Mouse (Mus musculus) ovary, postnatal 14 days (tissue): ENCODE data around the gene Esrra.
A peak's percentile ranks its signal among the peaks of the same experiment; 100 is the strongest.
"Not testable (repeated sequence)": the region's sequence is repeated elsewhere in the genome, so short reads cannot be mapped to it uniquely, and the experiment has no call there.

Experiments used
- DNase-seq: peaks from one replicate; pipeline ENCODE4 v3.0.0; 2022; ENCODE audit warnings: low spot score

Esrra gene

DNA sequence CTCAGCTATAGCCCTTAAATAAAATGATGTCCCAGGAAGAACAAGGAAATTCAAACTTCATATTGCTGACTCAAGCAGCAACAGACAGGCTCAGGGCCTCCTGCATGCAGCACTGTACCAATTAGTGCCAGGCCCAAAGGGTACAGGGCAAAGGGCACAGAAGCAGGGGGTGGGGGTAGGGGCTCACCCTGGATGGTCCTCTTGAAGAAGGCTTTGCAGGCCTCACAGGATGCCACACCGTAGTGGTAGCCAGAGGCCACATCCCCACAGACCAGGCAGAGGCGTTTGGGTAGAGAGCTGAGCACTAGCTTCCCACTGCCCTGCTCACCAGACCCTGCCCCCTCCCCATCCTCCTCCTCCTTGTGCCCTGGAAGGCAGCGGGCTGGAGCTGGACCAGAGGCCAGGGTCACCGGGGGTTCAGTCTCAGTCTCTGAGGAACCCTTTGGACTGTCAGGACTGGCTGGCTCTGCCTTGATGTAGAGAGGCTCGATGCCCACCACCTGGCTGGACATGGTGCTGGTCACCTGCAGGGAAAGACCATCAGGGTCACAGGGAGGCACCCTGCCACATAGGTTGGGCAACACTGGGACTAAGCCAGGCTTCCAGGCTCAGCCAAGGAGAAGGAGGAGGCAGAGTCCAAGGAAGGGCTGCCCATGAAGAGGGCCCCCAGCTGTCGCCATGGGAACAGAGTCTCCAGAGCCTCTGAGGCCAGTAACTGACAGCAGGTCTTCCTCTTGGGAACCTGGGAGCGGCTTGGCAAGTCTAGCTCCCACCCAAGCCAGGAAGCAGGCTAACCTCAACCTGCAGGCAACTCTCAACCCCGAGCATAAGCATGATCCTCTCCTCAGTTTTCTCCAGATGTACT lies 1.5 kb downstream of the Esrra start:
- DNase-seq = no peak

DNA sequence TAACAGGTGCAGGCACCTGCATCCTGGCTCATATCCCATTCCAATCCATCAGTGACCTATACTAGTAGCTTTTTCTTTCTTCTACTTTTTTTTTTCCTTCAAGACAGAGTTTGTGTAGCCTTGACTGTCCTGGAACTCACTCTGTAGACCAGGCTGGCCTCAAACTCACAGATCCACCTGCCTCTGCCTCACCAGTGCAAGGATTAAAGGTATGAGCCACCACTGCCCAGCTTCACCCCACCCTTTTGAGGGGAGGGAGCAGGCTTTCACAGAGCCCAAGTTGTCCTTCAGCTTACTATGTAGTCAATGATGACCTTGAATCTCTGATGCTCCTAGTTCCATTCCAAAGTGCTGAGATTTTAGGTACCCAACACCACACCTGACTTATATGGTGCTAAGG lies 2.2 kb downstream of the Esrra start:
- no peak for DNase-seq

DNA sequence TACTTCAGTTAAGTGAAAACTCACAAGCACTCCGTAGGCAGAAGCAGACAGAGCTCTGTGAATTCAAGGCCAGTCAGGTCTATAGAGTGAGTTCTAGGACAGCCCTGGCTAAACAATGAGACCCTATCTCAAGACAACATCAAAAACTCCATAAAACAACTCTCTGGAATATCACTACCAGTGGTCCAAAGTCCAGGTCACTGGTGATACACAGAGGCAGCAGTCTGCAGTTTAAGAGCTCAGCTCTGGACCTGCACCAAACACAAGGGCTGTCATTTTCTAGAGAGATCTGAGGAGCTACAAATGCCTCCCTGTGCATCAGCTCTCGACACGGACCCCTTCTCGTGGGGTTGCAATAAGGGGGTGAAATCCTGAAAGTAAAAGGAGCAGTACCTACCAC lies 3.3 kb downstream of the Esrra start:
- no peak for DNase-seq

DNA sequence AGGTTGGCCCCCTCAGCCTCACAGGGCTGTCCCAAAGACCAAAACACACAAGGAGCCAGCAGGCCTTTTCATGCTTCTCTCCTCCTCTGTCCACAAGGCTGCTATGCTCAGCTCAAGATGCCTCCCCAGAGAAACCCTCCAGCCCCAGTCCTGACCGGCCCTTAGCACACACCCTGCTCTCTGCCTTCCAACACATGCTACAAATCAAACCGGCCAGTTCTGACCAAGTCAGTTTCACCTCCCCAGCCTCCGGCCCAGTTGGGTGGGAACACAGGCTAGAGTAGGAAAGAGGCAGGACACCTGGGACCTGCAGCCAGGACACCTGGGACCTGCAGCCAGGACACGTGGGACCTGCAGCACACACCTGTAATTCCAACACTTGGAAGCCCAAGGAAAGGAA lies 5.1 kb downstream of the Esrra start:
- no peak for DNase-seq

DNA sequence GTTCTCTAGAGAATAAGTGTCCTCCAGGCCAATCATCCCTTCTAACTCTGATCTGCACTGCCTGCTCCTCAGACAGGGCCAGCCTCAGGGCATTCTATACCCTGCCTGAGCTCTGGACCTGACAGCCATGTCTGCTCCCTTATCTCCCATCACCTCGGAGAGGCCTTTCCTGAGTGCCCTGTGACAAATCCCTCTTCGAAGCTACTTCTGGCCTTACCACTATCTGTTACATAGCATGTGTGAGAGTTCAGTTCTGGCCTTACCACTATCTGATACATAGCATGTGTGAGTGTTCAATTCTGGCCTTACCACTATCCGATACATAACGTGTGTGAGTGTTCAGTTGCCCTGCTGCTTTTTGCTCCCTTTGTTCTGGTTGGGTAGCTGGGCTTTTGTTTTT lies 6.3 kb downstream of the Esrra start:
- DNase-seq = no peak

DNA sequence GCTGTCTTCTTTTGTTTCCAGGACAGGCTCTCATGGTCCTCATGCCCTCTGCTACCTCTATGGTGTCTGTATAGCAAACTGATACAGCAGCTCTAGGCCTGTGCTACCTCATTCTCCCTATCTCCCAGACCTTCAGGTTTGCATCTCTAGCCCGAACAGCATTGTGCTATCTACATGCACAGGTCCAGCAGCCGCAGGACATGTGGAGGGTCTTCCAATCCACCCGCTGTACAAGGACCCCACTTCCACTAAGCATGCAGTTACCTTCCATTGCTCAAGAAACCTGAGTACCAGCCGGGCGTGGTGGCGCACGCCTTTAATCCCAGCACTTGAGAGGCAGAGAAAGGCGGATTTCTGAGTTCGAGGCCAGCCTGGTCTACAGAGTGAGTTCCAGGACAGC lies 7.1 kb downstream of the Esrra start:
- DNase-seq = no peak

DNA sequence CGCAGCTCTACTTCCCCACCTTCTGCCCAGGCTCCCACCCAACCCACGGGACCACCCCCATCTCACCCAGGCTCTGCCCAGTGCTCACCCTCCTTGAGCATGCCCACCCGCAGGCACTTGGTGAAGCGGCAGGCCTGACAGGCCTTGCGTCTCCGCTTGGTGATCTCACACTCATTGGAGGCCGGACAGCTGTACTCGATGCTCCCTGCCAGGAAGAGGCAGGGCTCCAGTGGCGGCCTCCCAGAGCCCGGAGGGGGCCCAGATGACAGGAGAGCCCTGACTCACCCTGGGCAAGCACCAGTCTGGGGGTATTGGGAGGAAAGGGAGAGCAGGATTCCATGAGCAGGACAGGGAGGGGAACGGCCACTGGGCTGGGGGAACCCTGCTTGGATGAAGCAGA lies 7.6 kb downstream of the Esrra start:
- DNase-seq = no peak

DNA sequence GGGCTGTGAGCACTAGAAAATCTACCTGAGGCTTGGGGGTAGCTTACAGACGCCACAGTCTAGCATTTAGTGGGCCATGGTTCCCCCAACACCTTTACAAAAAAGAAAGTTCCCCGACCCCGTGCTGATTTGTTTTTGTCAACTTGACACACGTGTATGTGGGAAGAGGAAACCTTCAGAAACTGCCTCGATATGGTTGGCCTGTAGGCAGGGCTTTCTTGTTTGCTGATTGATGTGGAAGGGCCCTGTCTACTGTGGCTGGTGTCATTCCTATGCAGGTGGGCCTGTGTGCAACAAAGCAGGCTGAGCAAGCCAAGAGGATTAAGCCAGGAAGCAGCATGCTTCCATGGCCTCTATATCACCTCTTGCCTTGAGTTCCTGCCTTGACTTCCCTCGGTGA lies 8.6 kb downstream of the Esrra start:
- no peak for DNase-seq

DNA sequence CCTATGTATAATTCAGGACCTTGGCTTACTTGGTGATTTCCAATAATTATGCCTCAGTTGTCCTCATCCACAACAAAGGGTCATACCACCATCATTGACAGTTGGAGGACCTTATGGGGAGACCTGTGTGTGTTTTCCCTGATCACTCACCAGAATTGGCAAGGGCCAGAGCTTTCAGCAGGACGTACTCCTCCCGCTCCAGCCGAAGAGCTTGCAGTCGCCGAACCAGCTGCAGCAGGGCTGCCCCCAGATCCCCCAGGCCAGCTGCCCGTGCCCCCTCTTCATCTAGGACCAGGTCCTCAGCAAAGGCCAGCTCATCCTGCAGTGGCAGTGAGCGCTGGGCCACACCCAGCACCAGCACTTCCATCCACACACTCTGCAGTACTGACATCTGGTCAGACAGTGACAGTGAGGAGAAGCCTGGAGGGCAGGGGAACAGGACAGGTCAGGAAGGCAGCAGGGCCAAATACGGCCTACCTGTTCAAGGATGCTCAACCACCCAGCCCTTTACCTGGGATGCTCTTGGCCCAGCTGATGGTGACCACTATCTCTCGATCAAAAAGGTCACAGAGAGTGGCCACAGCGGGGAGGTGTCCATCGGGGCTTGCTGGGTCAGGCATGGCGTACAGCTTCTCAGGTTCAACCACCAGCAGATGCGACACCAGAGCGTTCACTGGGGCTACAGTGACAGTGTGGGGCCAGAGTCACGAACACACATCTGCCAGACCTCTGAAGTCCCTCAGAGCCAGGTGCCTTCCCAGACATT lies 9.2 kb downstream of the Esrra start:
- no peak for DNase-seq

DNA sequence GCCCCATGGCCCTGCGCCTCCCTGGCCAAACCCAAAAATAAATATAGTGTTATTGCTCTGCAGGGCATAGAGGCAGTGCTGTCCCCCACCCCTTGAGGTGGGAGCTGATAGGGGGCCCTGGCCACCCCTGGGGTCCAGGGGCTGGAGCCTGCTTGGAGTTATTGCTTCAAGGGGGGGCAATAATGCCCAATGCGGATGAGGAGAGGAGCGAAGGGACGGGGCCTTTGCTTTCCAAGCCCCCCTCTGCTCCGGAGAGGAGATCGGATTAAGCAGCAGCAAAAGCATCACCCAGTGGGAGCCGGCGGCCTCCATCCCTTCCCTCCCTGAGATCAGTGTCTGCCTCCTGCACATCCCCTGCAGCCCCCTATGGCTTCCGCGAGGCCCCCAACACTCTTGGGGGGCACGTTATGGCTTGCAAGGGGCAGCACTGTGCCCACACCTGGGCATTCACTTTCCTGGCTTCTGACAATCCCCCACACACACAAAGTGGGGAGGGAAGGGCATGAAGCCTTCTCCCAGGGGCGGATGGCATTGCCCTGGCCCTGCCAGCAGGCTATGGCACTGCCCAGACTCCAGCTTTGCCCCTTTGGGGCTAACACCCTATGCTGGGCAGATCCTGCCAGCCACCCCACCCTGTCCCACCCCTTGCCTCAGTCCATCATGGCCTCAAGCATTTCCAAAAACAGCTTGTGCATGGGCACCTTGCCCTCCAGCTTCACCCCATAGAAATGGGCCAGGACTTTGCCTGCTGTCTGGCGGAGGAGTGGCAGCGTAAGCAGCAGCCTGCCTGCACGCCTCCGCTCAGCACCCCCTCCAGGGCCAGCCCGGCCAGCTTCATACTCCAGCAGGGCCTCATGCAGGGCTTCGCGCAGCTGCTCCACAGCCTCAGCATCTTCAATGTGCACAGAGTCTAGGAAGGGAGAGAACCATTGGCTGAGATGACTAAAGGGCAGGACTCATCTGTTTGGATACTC lies 10.2 kb downstream of the Esrra start:
- no peak for DNase-seq

DNA sequence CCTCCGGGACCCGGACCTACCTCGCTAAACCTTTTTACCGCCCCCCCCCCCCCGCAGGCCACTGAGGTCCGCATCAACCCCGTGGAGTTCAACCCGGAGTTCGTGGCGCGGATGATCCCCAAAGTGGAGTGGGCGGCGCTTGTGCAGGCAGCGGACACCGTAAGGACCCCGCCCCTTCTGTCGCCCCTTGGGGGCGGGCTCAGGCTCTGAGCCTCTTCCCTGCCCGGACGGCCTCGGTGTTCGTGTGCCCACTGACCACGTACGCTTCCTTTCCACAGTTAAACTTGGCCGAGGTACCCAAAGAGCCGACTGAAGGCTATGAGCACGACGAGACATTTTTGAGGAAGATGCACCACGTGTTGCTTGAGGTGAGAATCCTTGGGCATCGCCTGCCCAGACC lies 11.3 kb downstream of the Esrra start:
- DNase-seq = not testable (repeated sequence)

DNA sequence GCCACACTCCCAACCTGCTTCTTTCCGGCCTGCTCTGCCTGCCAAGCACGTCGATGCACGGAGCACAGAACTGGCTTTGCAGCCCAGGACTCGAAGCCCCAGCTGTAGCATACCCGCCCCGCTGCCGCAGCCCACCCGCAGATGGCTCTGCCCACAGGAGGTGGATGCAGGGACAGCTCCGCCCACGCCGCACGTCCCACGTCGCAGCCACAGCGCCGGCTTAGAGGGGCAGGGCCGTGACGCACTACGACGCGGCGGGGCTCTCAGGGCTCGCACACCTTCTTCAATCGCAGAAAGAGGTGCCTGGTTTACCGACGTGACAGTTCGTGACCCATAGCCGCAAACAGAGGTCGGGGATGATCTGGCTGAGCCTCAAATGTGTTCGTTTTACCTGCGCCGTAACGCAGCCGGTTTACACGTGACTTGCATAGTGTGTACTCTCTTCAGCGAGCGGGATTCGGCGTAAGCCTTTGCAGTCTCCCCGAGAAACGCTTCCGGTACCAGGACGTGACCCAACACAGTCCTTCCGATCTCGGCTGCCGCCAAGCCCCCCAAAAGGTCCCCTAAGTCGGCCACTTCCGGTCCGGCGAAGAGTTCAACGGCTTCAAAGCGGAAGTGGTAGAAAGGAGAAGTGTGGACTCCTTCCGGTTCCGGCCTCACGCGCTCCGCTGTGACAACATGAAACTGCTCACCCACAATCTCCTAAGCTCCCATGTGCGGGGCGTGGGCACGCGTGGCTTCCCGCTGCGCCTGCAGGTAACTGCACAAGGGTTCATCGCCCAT lies 11.9 kb downstream of the Esrra start, which contains the start of the genes Trmt112 and Prdx5:
Trmt112 (plus strand) TSS at position 192 of the 783 bp plus-strand sequence.
Prdx5 (minus strand) TSS at position 600 of the 783 bp plus-strand sequence.
- DNase-seq = peak; percentile 79

DNA sequence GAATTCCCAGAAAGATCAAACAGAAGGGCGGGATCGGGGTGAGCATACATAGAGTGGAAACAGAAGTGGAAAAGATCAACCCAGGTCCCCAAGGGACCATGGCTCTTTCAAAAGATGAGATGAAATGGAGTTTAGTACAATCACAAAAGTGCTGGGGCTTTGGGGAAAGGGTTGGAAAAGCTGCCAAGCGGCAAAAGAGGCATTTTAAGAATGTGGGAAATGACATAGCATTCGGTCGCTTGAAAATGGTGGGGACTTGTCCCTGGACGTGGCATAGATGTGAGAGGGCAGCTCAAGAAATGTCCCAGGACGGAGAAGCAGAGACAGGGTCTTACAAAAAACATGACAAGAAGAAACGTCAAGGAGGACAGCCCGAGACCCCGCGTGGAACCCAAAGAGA lies 12.6 kb downstream of the Esrra start:
- no peak for DNase-seq

DNA sequence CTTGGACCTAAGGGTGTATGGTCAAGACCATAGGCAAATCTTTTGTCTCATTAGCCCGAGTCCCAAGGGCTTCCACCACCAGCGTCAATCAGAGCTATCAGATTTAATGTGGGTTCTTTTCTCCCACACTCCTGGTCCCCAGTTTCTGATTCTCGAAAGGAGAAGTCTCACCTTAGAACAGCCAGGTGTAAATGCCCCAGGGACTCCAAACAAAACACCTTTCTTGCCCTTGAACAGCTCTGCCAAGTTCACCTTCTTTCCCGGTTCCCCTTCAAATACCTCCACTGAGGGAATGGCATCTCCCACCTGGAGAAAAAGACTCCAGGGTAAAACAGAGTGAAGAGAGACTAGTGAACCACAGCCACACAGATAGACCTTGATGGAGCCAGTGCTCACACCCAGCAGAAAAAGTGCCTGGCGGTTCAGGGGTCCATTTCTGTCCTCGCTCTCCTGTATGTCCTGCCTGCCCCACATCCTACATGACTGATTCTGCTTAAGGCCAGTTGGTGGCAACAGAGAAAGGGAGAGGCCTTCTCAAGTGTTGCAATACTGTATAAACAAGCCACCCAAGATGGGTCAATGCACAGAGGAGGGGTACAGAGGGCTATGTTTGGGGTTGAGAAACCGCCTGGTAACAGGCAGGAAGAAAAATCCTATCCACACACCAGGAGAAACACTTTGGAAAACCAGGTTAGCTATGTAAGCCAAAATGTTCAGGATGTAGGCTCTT lies 13.6 kb downstream of the Esrra start:
- DNase-seq = no peak

DNA sequence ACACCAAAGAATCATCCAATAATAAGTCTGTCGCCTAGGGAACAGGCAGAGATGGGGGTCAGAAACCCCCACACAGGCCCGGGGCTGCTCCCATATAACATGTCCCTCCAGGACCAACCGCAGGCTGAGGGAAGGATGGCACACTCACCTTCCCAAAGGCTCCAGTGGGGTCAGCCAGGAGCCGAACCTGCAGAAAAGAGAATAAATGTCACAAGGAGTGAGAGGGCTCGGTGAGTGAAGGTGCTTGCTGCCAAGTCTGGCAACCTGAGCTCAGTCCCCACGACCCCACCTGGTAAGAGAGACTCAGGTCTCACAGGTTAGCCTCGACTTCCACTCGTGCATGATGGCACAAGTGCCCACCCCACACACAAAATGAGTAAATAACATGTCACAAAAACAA lies 14.5 kb downstream of the Esrra start:
- no peak for DNase-seq

DNA sequence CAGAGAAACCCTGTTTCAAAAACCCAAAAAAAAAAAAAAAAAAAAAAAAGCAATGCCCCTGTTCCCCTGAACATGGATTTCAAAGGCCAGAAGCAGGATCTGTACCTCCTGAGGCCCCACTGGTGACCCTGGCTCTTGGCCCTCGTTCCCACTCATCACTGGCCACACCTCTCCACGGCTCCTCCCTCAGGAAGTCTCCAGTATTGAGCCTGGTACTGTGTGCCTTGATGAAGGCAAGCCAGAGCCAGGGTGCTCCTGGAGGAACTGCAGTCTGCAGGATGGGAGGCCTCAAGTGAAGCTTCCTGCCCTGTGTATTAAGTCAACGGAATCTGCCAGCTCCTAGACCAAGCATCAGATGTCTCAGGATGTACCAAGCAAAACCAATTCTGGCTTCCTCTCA lies 15.4 kb downstream of the Esrra start:
- DNase-seq = no peak

DNA sequence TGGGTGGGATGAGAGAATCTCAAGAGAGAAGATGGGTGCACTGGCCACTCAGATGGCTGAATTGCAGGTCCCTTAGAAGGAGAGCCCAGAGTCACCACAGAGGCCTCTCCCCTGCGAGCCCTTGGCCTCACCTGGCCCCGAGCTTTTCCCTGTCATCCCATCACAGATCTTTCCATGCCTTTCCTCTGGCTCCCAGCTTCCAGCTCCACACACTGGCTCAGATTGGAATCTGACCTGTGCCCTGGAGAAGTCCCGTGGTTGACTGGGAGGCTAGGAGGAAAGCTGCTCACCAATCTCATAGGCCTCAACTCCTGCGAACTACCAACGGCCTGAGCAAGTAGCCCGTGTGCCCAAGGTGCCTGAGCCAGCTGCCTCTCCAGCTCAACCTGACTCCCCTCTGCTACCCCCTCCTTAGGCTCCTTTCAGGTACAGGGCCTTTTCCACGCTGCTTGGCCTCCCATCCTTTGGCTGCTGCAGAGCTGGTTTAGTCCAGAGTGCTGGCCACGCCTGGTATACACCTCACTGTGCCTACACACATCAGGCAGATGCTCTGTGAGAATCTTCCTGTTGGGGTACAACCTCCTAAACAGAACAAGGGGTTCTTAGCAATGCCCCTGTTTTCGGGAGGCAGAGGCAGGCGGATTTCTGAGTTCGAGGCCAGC lies 16.0 kb downstream of the Esrra start:
- no peak for DNase-seq

DNA sequence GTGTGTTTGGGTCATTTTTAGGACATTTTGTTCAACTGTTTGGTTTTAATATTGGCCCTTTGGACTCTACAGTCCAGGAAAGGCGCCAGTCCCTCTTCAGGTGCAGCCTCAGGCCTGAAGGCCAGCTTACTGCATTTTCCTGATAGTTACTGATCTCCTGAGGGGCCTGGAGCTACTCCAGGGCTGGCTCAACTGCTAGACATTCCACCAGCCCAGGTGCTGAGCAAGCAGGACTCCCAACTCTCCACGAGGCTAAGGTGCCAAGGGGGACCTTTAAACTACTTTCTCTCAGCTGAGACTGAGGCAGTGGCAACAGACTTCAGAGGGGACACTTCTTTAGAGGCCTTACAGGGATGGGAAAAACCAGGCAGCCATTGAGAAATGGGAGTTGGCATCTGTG lies 16.8 kb downstream of the Esrra start:
- no peak for DNase-seq

DNA sequence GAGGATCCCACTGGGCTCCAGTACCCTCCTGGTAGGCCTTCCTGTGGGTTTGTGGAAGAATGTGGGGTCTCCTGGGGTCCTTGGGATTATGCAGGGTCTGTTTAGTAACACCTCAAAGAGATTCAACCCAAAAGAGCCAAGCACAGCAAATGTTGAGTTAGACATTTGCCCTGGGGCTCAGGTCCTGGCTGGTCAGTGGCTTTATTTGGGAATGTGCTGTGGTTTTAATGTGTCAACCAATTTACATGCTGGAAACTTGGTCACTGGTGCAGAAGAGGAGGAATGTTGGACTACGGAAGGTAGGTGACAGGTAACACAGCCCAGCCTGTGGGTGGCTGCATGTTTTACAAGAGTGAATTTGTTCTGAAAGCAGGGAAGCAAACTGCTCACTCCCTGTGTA lies 18.6 kb downstream of the Esrra start:
- DNase-seq = no peak

DNA sequence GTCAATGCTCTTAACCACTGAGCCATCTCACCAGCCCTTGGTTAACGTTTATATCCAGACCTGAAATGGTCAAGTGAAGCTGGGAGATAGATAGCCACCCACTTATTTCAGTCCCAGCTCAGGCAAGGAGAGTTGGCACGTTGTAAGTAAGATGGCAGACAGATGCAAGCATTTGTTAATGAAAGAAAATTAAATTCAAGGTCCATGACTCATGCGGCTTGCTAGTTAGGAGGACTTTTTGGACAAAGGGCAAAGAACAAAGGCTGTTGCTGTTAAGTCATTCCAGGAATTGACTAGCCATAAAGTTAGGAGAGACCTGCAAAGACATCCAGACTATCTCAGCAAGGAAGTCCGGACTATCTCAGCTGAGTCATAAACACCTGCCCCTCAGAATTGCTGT lies 22.0 kb downstream of the Esrra start:
- DNase-seq = no peak
